Comparison of ENCODE assay signal across 26 mouse cellular contexts in the genomic region with DNA sequence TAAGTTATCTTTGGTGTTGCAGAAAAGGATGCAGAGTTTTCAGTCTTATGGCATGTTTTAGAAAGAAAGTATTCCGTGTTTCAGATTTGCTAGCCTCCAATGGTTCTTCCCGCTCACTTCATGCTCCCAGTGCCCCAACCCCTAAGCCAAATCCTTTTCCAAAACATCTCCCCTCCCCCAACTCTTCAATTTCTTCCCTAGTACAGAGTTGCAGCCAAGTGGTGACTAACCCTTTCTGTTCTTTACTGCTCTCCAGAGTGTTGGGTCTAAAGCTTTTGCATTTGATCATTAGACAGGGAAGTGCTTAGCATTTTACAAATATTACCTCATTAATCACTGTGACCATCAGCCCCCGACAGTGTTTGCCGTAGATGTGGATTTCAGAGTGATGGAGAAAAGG.
DNase-seq lines count a peak whose midpoint lies in the region; ATAC-seq lines count a peak whose summit lies in the region.
"Had no signal": no experiment of that assay in that cellular context is flagged by ENCODE, and none has a peak within 500 bp of the region (broad histone marks: within the 10 kb centered on the region; RNA-seq: fewer than 3 reads in every experiment).

No protein-coding gene starts in this region.

- DNase-seq in limb, embryonic 11.5 days (ENCODE audit: low spot score): no peak
- DNase-seq in limb, embryonic 10.5 days (ENCODE audit: low spot score): no peak
- DNase-seq in embryonic facial prominence, embryonic 14.5 days (ENCODE audit: low spot score): peak; percentile 38
- peak; percentile 18 for DNase-seq in skeletal muscle tissue, adult 2 months (ENCODE audit: low read depth, low spot score)
- DNase-seq: adrenal gland, postnatal 25 days; cerebellum, adult 11 months; cerebellum, adult 9-11 months; gastrocnemius, postnatal 14 days; heart, adult 18-20 months; heart, postnatal 36 days; kidney, adult 18-20 months; left cerebral cortex, postnatal 4 days; lung, postnatal 4 days; right cerebral cortex, adult 18-20 months; right cerebral cortex, postnatal 4 days had no signal

- H3K27me3 ChIP-seq in forebrain, embryonic 13.5 days: no peaks in the 10 kb centered on the region
- H3K27me3 ChIP-seq in forebrain, embryonic 12.5 days: no peaks in the 10 kb centered on the region
- H3K27me3 ChIP-seq in limb, embryonic 11.5 days (ENCODE audit: control insufficient read depth, insufficient read depth, low read length): no peaks in the 10 kb centered on the region
- no peaks in the 10 kb centered on the region for H3K27me3 ChIP-seq in limb, embryonic 10.5 days (ENCODE audit: low read depth, poor library complexity, severe bottlenecking)
- H3K27me3 ChIP-seq in embryonic facial prominence, embryonic 14.5 days (replicated peaks; ENCODE audit: control insufficient read depth, insufficient read depth, low read length): no peaks in the 10 kb centered on the region
- no peaks in the 10 kb centered on the region for H3K27me3 ChIP-seq in intestine, embryonic 15.5 days (replicated peaks)
- H3K27me3 ChIP-seq: heart, embryonic 13.5 days; hindbrain, embryonic 13.5 days; midbrain, embryonic 15.5 days; neural tube, embryonic 15.5 days had no signal

- peaks cover 44% of the 10 kb centered on the region for H3K4me1 ChIP-seq in forebrain, embryonic 13.5 days
- H3K4me1 ChIP-seq in forebrain, embryonic 12.5 days: peaks cover 18% of the 10 kb centered on the region
- peaks cover 24% of the 10 kb centered on the region for H3K4me1 ChIP-seq in limb, embryonic 11.5 days (ENCODE audit: control insufficient read depth, insufficient read depth, low read length)
- H3K4me1 ChIP-seq in limb, embryonic 10.5 days: peaks cover 36% of the 10 kb centered on the region
- peaks cover 14% of the 10 kb centered on the region for H3K4me1 ChIP-seq in embryonic facial prominence, embryonic 14.5 days (ENCODE audit: control insufficient read depth, insufficient read depth, low read length)
- no peaks in the 10 kb centered on the region for H3K4me1 ChIP-seq in intestine, embryonic 15.5 days (replicated peaks)
- H3K4me1 ChIP-seq: midbrain, embryonic 15.5 days had no signal

- H3K36me3 ChIP-seq in forebrain, embryonic 13.5 days (ENCODE audit: poor library complexity, severe bottlenecking): no peaks in the 10 kb centered on the region
- no peaks in the 10 kb centered on the region for H3K36me3 ChIP-seq in forebrain, embryonic 12.5 days (replicated peaks)
- H3K36me3 ChIP-seq in limb, embryonic 11.5 days (ENCODE audit: control insufficient read depth, insufficient read depth, low read length): no peaks in the 10 kb centered on the region
- no peaks in the 10 kb centered on the region for H3K36me3 ChIP-seq in limb, embryonic 10.5 days
- no peaks in the 10 kb centered on the region for H3K36me3 ChIP-seq in embryonic facial prominence, embryonic 14.5 days (ENCODE audit: control insufficient read depth, insufficient read depth, low read length)
- no peaks in the 10 kb centered on the region for H3K36me3 ChIP-seq in intestine, embryonic 15.5 days
- H3K36me3 ChIP-seq: heart, embryonic 13.5 days; hindbrain, embryonic 13.5 days; midbrain, embryonic 15.5 days; neural tube, embryonic 15.5 days had no signal

- WGBS in forebrain, embryonic 13.5 days: 42% methylated on average over 4 of the region's 4 CpGs
- 56% methylated on average over 4 of the region's 4 CpGs for WGBS in forebrain, embryonic 12.5 days
- WGBS in limb, embryonic 11.5 days: 40% methylated on average over 4 of the region's 4 CpGs
- WGBS in limb, embryonic 10.5 days: 56% methylated on average over 4 of the region's 4 CpGs
- WGBS in embryonic facial prominence, embryonic 14.5 days: 36% methylated on average over 4 of the region's 4 CpGs
- WGBS in intestine, embryonic 15.5 days: 47% methylated on average over 4 of the region's 4 CpGs

- no peak overlapping the region for H3K4me3 ChIP-seq in forebrain, embryonic 13.5 days
- no peak overlapping the region for H3K4me3 ChIP-seq in forebrain, embryonic 12.5 days (replicated peaks)
- no peak overlapping the region for H3K4me3 ChIP-seq in limb, embryonic 11.5 days (ENCODE audit: low read depth, low read length)
- H3K4me3 ChIP-seq in limb, embryonic 10.5 days: no peak overlapping the region
- no peak overlapping the region for H3K4me3 ChIP-seq in embryonic facial prominence, embryonic 14.5 days (ENCODE audit: low read depth, low read length)
- H3K4me3 ChIP-seq in intestine, embryonic 15.5 days (replicated peaks): no peak overlapping the region
- H3K4me3 ChIP-seq: heart, embryonic 13.5 days; hindbrain, embryonic 13.5 days; midbrain, embryonic 15.5 days; myocyte; neural tube, embryonic 15.5 days had no signal

- peak overlapping the region; percentile 40 for H3K27ac ChIP-seq in forebrain, embryonic 13.5 days
- no peak overlapping the region for H3K27ac ChIP-seq in forebrain, embryonic 12.5 days
- H3K27ac ChIP-seq in limb, embryonic 11.5 days (replicated peaks; ENCODE audit: low read depth, low read length): 0 out of 2 replicates have a peak overlapping the region, but pooled peaks have one; percentile 36
- no peak overlapping the region; the same call in 1 of the 2 replicates for H3K27ac ChIP-seq in limb, embryonic 10.5 days
- H3K27ac ChIP-seq in embryonic facial prominence, embryonic 14.5 days (replicated peaks; ENCODE audit: low read depth, low read length): no peak overlapping the region
- H3K27ac ChIP-seq in intestine, embryonic 15.5 days: no peak overlapping the region
- H3K27ac ChIP-seq: heart, embryonic 13.5 days; hindbrain, embryonic 13.5 days; kidney, postnatal 0 days; liver, embryonic 14.5 days; midbrain, embryonic 15.5 days; neural tube, embryonic 15.5 days had no signal

- H3K9me3 ChIP-seq in forebrain, embryonic 13.5 days (replicated peaks): no peaks in the 10 kb centered on the region
- no peaks in the 10 kb centered on the region for H3K9me3 ChIP-seq in forebrain, embryonic 12.5 days
- H3K9me3 ChIP-seq in limb, embryonic 11.5 days (ENCODE audit: control insufficient read depth, low read length): no peaks in the 10 kb centered on the region; the same call in 1 of the 2 replicates
- no peaks in the 10 kb centered on the region for H3K9me3 ChIP-seq in limb, embryonic 10.5 days (replicated peaks)
- no peaks in the 10 kb centered on the region for H3K9me3 ChIP-seq in embryonic facial prominence, embryonic 14.5 days (ENCODE audit: control insufficient read depth, low read length)
- H3K9me3 ChIP-seq in intestine, embryonic 15.5 days: no peaks in the 10 kb centered on the region
- H3K9me3 ChIP-seq: heart, embryonic 13.5 days; hindbrain, embryonic 13.5 days; midbrain, embryonic 15.5 days; neural tube, embryonic 15.5 days had no signal

- no peak overlapping the region for H3K9ac ChIP-seq in forebrain, embryonic 13.5 days
- no peak overlapping the region for H3K9ac ChIP-seq in forebrain, embryonic 12.5 days
- H3K9ac ChIP-seq in limb, embryonic 11.5 days (ENCODE audit: low read length): no peak overlapping the region
- no peak overlapping the region for H3K9ac ChIP-seq in embryonic facial prominence, embryonic 14.5 days (ENCODE audit: low read depth, low read length)
- no peak overlapping the region for H3K9ac ChIP-seq in intestine, embryonic 15.5 days
- H3K9ac ChIP-seq: heart, embryonic 13.5 days; hindbrain, embryonic 13.5 days; liver, embryonic 14.5 days; midbrain, embryonic 15.5 days; neural tube, embryonic 15.5 days had no signal

- ATAC-seq in forebrain, embryonic 13.5 days: peak; percentile 76
- ATAC-seq in forebrain, embryonic 12.5 days (ENCODE audit: low FRiP score): no peak
- ATAC-seq in limb, embryonic 11.5 days (ENCODE audit: insufficient number of reproducible peaks, low FRiP score, low TSS enrichment, low read depth): no peak
- no peak for ATAC-seq in embryonic facial prominence, embryonic 14.5 days (ENCODE audit: low read depth)
- ATAC-seq in cerebellum, adult (ENCODE audit: insufficient number of reproducible peaks, low FRiP score, low TSS enrichment): no peak
- ATAC-seq in intestine, embryonic 15.5 days: no peak
- ATAC-seq: midbrain, embryonic 15.5 days had no signal

- H3K4me2 ChIP-seq in forebrain, embryonic 13.5 days: no peak overlapping the region
- no peak overlapping the region for H3K4me2 ChIP-seq in forebrain, embryonic 12.5 days
- H3K4me2 ChIP-seq in limb, embryonic 11.5 days (ENCODE audit: low read depth, severe bottlenecking): no peak overlapping the region
- no peak overlapping the region; the same call in 1 of the 2 replicates for H3K4me2 ChIP-seq in embryonic facial prominence, embryonic 14.5 days (ENCODE audit: low read depth, low read length)
- no peak overlapping the region for H3K4me2 ChIP-seq in intestine, embryonic 15.5 days (replicated peaks)
- H3K4me2 ChIP-seq: heart, embryonic 13.5 days; hindbrain, embryonic 13.5 days; midbrain, embryonic 15.5 days; neural tube, embryonic 15.5 days had no signal

Comparison
In these comparisons a context has a peak if more than half of its experiments do, and no peak if none do; other contexts are left out.
1. H3K27ac ChIP-seq: peak in forebrain, embryonic 13.5 days (single experiment) and limb, embryonic 11.5 days (single experiment); none in forebrain, embryonic 12.5 days (single experiment), limb, embryonic 10.5 days (single experiment), embryonic facial prominence, embryonic 14.5 days (single experiment) and intestine, embryonic 15.5 days (single experiment).
2. DNase-seq: peak in embryonic facial prominence, embryonic 14.5 days (single experiment) and skeletal muscle tissue, adult 2 months (single experiment); none in limb, embryonic 11.5 days (single experiment) and limb, embryonic 10.5 days (single experiment).